Mouse (Mus musculus): ENCODE measurements around the gene Msi2. TPM values are rescaled to one million over a fixed set of nuclear protein-coding genes. Genes with fewer than 3 reads are reported as not detected.

The Msi2 gene
- polyA plus RNA-seq, 1 experiment from 2014 or later, result 2.9 TPM

DNA sequence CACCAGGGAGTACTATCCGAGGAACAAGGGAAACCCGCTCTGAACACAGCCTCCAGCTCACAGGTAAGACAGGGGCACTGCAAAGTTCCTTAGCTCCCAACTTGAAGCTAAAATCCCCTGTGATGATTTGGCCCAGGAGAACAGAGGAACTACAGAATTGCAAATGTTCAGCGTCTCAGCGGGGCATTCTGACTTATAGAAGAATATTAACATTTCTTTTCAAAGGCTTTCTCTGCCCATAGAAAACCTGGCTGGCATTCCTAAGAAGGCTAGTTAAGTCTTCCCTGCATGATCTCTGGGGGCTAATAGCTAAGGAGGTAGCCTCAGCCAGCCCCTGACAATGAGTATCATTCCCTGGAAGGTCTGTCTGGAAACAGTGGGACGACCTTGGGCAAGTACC lies 47.4 kb downstream of the Msi2 start:
- H3K4me3 ChIP-seq (ENCODE audit: low read depth, low read length), result no peak overlapping the region
- no peak overlapping the region for H3K9ac ChIP-seq (ENCODE audit: low read depth, low read length)
- H3K9me3 ChIP-seq (replicated peaks; ENCODE audit: control insufficient read depth, low read length), result no peaks in the 10 kb centered on the region
- no peak overlapping the region for H3K4me2 ChIP-seq (ENCODE audit: low read depth, low read length)
- H3K4me1 ChIP-seq (ENCODE audit: control insufficient read depth, low read depth, low read length), result peaks cover 3% of the 10 kb centered on the region
- no peaks in the 10 kb centered on the region for H3K36me3 ChIP-seq (ENCODE audit: control insufficient read depth, insufficient read depth)
- no peaks in the 10 kb centered on the region for H3K27me3 ChIP-seq (ENCODE audit: control insufficient read depth, insufficient read depth, low read depth, low read length)
- WGBS (ENCODE audit: insufficient replicate concordance), result 81% methylated on average over 5 of the region's 5 CpGs
- no peak for ATAC-seq (ENCODE audit: low read depth)
- no peak overlapping the region for H3K27ac ChIP-seq (ENCODE audit: low read length)

DNA sequence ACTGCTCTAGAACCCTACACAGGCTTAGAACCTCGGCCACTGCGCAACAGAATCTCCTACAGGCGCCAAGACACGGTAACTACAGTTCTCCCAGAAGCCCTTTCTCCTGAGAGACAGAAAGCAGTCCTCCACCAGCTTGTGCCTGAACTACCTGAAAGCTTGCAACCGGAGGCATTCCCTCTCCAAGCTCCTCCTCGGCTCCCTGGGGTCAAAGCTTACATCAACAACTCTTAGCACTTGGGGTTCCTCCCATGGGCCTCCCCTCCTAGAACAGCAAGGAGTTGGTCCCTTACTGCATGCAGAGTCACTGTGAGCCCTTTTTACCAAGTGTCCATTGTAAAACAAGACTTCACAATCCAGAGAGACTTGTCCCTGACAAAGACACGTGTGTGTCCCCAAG lies 49.2 kb downstream of the Msi2 start:
- H3K27ac ChIP-seq (ENCODE audit: low read length), result no peak overlapping the region
- WGBS (ENCODE audit: insufficient replicate concordance), result 84% methylated on average over 7 of the region's 7 CpGs
- no peak overlapping the region for H3K9ac ChIP-seq (ENCODE audit: low read depth, low read length)

DNA sequence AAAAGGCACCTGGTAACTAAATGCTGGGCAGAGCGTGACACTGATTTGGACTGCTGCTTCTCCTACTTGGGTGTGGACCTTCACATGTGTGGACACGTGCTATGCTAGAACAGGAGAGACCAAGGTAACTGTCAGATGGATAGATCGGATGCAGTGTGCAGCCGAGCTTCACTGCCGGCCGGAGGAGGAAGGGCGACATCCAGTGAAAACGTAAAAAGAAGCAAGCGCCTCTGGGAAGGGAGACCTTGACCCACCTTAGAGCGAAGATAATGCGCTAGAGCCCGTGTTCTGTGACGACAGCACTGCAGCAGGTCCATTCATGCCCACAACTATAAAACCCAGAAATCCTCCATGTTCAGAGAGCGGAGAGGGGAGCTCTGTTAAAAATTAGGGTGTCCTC lies 50.0 kb downstream of the Msi2 start:
- Histone ChIP-seq H3K9ac (ENCODE audit: low read depth, low read length) (no peak overlapping the region), H3K27me3 (ENCODE audit: control insufficient read depth, insufficient read depth, low read depth, low read length) (no peaks in the 10 kb centered on the region), H3K4me2 (ENCODE audit: low read depth, low read length) (no peak overlapping the region), H3K36me3 (ENCODE audit: control insufficient read depth, insufficient read depth) (no peaks in the 10 kb centered on the region), H3K4me1 (ENCODE audit: control insufficient read depth, low read depth, low read length) (no peaks in the 10 kb centered on the region), H3K9me3 (replicated peaks; ENCODE audit: control insufficient read depth, low read length) (no peaks in the 10 kb centered on the region), H3K27ac (ENCODE audit: low read length) (no peak overlapping the region), H3K4me3 (ENCODE audit: low read depth, low read length) (no peak overlapping the region)
- WGBS (ENCODE audit: insufficient replicate concordance), result 86% methylated on average over 14 of the region's 14 CpGs
- ATAC-seq (ENCODE audit: low read depth), result no peak

More for the DNA sequence above, 49.2 kb downstream of the Msi2 start:
- no peak for ATAC-seq (ENCODE audit: low read depth)
- H3K4me2 ChIP-seq (ENCODE audit: low read depth, low read length), result no peak overlapping the region
- no peaks in the 10 kb centered on the region for H3K9me3 ChIP-seq (replicated peaks; ENCODE audit: control insufficient read depth, low read length)
- no peaks in the 10 kb centered on the region for H3K27me3 ChIP-seq (ENCODE audit: control insufficient read depth, insufficient read depth, low read depth, low read length)
- H3K36me3 ChIP-seq (ENCODE audit: control insufficient read depth, insufficient read depth), result no peaks in the 10 kb centered on the region
- no peak overlapping the region for H3K4me3 ChIP-seq (ENCODE audit: low read depth, low read length)
- H3K4me1 ChIP-seq (ENCODE audit: control insufficient read depth, low read depth, low read length), result no peaks in the 10 kb centered on the region

DNA sequence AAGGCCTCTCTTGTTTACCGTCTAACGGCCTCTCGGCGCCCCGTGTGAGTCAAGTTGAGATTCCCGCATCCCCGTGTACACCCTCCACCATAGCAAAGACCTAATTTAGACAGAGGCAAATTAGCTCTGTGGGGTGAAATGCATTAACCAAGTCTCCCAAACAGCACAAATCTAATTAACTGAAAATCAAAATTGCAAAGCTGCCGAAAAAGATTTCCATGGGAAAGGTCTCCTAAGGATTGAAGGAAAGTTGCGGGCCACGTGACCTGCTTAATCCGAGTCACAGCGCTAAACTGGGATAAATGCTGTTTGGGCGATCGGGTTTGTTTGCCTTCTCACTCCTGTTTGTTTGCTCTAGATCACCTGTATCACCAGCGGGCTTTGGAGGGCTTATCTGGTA lies 52.5 kb downstream of the Msi2 start:
- no peak for ATAC-seq (ENCODE audit: low read depth)
- Histone ChIP-seq H3K4me2 (ENCODE audit: low read depth, low read length) (no peak overlapping the region), H3K4me1 (ENCODE audit: control insufficient read depth, low read depth, low read length) (peaks cover 3% of the 10 kb centered on the region)

DNA sequence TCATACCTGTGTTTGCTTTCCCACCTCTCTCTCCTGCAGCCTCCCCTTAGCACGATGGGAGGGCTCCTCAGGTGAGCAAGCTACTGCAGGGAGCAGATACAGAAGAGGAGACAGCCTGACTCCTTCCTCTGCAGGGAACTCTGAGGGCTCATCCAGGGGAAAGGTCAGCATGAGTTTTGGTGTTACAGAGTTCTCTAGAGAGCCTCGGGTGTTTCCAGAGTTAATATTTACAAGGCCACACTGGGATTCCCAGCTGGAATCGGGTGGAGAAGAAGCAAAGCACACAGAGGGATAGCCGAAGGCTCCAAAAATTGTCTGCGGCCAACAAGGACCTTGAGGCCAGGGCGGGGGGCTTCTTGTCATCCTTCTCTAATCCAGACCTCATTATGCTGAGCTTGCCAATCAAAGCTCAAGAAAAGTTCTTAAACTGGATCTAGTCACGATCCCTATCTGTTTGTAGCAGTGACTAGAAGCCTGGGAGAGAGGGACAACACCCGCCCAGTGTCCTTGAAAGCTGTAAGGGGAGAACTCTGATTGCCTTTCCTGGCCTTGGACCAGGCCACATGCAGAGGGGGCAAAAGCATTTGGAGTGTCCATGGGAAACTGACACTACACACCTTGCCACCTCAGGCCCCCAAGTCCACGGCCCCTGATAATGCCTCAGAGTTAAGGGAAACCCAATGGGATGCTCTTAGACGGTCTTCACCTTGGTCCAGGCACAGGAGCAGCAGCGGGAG lies 56.7 kb downstream of the Msi2 start:
- H3K27me3 ChIP-seq (ENCODE audit: control insufficient read depth, insufficient read depth, low read depth, low read length), result no peaks in the 10 kb centered on the region
- H3K4me1 ChIP-seq (ENCODE audit: control insufficient read depth, low read depth, low read length), result peaks cover 3% of the 10 kb centered on the region
- peak; percentile 77 for ATAC-seq (ENCODE audit: low read depth)
- no peak overlapping the region for H3K4me3 ChIP-seq (ENCODE audit: low read depth, low read length)
- H3K27ac ChIP-seq (ENCODE audit: low read length), result peak overlapping the region; percentile 62
- no peaks in the 10 kb centered on the region for H3K9me3 ChIP-seq (replicated peaks; ENCODE audit: control insufficient read depth, low read length)
- WGBS (ENCODE audit: insufficient replicate concordance), result 65% methylated on average over 11 of the region's 11 CpGs
- H3K36me3 ChIP-seq (ENCODE audit: control insufficient read depth, insufficient read depth), result no peaks in the 10 kb centered on the region
- H3K4me2 ChIP-seq (ENCODE audit: low read depth, low read length), result no peak overlapping the region
- no peak overlapping the region for H3K9ac ChIP-seq (ENCODE audit: low read depth, low read length)

More for the DNA sequence above, 52.5 kb downstream of the Msi2 start:
- Histone ChIP-seq H3K27ac (ENCODE audit: low read length) (no peak overlapping the region), H3K36me3 (ENCODE audit: control insufficient read depth, insufficient read depth) (no peaks in the 10 kb centered on the region), H3K9ac (ENCODE audit: low read depth, low read length) (no peak overlapping the region), H3K27me3 (ENCODE audit: control insufficient read depth, insufficient read depth, low read depth, low read length) (no peaks in the 10 kb centered on the region), H3K9me3 (replicated peaks; ENCODE audit: control insufficient read depth, low read length) (no peaks in the 10 kb centered on the region), H3K4me3 (ENCODE audit: low read depth, low read length) (no peak overlapping the region)
- 74% methylated on average over 15 of the region's 15 CpGs for WGBS (ENCODE audit: insufficient replicate concordance)

DNA sequence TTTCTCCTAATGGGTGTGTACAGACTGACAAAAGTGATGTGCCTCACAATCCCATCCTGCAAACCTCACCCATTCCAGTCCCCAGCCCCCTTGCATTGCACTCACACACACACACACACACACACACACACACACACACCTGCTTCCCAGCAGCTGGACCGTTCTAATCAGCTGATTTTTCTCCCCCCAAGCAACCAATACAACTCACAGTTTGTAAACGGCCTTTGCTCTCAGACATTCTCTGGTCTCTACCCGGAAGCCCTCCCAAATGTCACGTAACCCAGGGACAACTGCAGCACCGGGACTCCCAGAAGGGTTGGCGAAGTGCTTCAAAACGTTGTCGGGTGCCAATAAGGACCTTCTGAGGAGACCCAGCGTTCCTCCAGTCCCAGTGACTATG lies 57.9 kb downstream of the Msi2 start:
- peak; percentile 53 for ATAC-seq (ENCODE audit: low read depth)
- WGBS (ENCODE audit: insufficient replicate concordance), result 68% methylated on average over 9 of the region's 9 CpGs

DNA sequence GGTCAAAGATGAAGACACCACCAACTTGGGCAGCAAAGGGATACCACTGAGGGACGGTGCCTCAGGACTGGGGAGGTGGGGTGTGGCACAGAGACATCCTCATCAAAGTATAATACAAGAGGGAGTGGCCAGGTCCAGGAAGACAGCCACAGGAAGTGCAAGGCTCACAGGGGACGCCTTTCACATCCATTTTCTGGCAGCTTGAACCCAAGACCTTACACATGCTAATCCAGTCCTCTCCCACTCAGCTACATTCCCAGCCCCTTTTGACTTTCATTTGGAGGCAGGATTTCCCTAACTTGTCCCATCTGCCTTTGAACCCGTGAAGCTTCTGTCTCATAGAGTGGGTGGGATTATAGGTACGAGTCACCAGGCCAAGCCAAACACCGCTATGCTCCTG lies 59.4 kb downstream of the Msi2 start:
- no peak for ATAC-seq (ENCODE audit: low read depth)
- Histone ChIP-seq H3K4me3 (ENCODE audit: low read depth, low read length) (no peak overlapping the region), H3K9ac (ENCODE audit: low read depth, low read length) (no peak overlapping the region), H3K27me3 (ENCODE audit: control insufficient read depth, insufficient read depth, low read depth, low read length) (no peaks in the 10 kb centered on the region), H3K4me2 (ENCODE audit: low read depth, low read length) (no peak overlapping the region), H3K9me3 (replicated peaks; ENCODE audit: control insufficient read depth, low read length) (no peaks in the 10 kb centered on the region), H3K4me1 (ENCODE audit: control insufficient read depth, low read depth, low read length) (peaks cover 3% of the 10 kb centered on the region), H3K27ac (ENCODE audit: low read length) (no peak overlapping the region), H3K36me3 (ENCODE audit: control insufficient read depth, insufficient read depth) (no peaks in the 10 kb centered on the region)
- 76% methylated on average over 5 of the region's 5 CpGs for WGBS (ENCODE audit: insufficient replicate concordance)

More for the DNA sequence above, 57.9 kb downstream of the Msi2 start:
- Histone ChIP-seq H3K36me3 (ENCODE audit: control insufficient read depth, insufficient read depth) (no peaks in the 10 kb centered on the region), H3K27ac (ENCODE audit: low read length) (0 out of 2 replicates have a peak overlapping the region, but pooled peaks have one; percentile 27), H3K27me3 (ENCODE audit: control insufficient read depth, insufficient read depth, low read depth, low read length) (no peaks in the 10 kb centered on the region), H3K4me2 (ENCODE audit: low read depth, low read length) (no peak overlapping the region), H3K9me3 (replicated peaks; ENCODE audit: control insufficient read depth, low read length) (no peaks in the 10 kb centered on the region), H3K4me1 (ENCODE audit: control insufficient read depth, low read depth, low read length) (peaks cover 3% of the 10 kb centered on the region), H3K4me3 (ENCODE audit: low read depth, low read length) (no peak overlapping the region), H3K9ac (ENCODE audit: low read depth, low read length) (no peak overlapping the region)

DNA sequence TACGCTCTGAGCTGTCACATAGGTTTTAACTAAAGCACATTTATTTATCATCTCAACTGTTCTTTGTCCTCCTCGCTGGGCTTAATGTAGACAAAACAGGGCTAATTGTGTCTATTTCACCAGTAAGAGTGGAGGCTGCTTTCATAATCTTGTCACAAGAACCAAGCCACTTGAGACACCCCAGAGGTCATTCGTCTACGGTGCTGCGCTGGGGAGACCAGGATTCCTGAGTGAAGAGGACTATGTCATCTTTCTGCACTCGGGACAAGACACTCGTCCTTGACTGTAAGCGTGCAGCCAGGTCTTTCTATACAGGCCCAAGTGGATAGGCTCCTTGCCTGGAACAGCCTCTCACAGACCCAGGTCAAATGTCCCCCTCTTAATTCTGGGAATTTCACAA lies 62.5 kb downstream of the Msi2 start:
- no peak for ATAC-seq (ENCODE audit: low read depth)
- Histone ChIP-seq H3K4me2 (ENCODE audit: low read depth, low read length) (no peak overlapping the region), H3K27ac (ENCODE audit: low read length) (no peak overlapping the region), H3K4me3 (ENCODE audit: low read depth, low read length) (no peak overlapping the region), H3K4me1 (ENCODE audit: control insufficient read depth, low read depth, low read length) (no peaks in the 10 kb centered on the region; the same call in 1 of the 2 replicates), H3K9ac (ENCODE audit: low read depth, low read length) (no peak overlapping the region), H3K9me3 (replicated peaks; ENCODE audit: control insufficient read depth, low read length) (no peaks in the 10 kb centered on the region), H3K36me3 (ENCODE audit: control insufficient read depth, insufficient read depth) (no peaks in the 10 kb centered on the region), H3K27me3 (ENCODE audit: control insufficient read depth, insufficient read depth, low read depth, low read length) (no peaks in the 10 kb centered on the region)
- WGBS (ENCODE audit: insufficient replicate concordance), result 81% methylated on average over 8 of the region's 8 CpGs

DNA sequence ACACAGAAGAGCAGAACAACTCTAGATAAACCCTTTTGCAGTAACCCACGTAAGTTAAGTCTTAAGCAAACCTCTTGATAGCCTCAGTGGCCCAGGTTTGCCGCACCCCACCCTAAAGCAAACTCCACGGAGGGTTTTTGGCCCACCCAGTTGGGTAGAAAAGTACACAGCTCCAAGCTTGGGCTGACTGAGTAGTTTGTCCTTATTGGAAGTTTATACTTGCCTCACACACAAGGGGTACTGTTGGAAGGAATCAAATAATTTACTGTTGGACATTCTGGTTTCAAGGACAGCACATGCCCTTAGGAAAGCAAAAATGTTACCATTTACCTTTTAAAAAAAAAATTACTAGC lies 63.1 kb downstream of the Msi2 start:
- no peaks in the 10 kb centered on the region for H3K27me3 ChIP-seq (ENCODE audit: control insufficient read depth, insufficient read depth, low read depth, low read length)
- no peak for ATAC-seq (ENCODE audit: low read depth)
- no peaks in the 10 kb centered on the region for H3K9me3 ChIP-seq (replicated peaks; ENCODE audit: control insufficient read depth, low read length)
- H3K4me3 ChIP-seq (ENCODE audit: low read depth, low read length), result no peak overlapping the region
- H3K36me3 ChIP-seq (ENCODE audit: control insufficient read depth, insufficient read depth), result no peaks in the 10 kb centered on the region
- H3K4me2 ChIP-seq (ENCODE audit: low read depth, low read length), result no peak overlapping the region
- 64% methylated on average over 3 of the region's 3 CpGs for WGBS (ENCODE audit: insufficient replicate concordance)
- no peak overlapping the region for H3K9ac ChIP-seq (ENCODE audit: low read depth, low read length)
- H3K4me1 ChIP-seq (ENCODE audit: control insufficient read depth, low read depth, low read length), result no peaks in the 10 kb centered on the region; the same call in 1 of the 2 replicates
- no peak overlapping the region for H3K27ac ChIP-seq (ENCODE audit: low read length)

All from liver, embryonic 16.5 days (tissue).